Mouse (Mus musculus) midbrain, embryonic 11.5 days (tissue): ENCODE measurements around the gene Ppfia2. TPM values are rescaled to one million over a fixed set of nuclear protein-coding genes. Genes with fewer than 3 reads are reported as not detected.

Experiments
- ATAC-seq: fragments of 200-750 bp; cut with Nextera tagmentation; 2 replicates; pipeline ENCODE4 v1.8.0; 2017; ENCODE audit warnings: moderate TSS enrichment, moderate library complexity; ENCODE audit not compliant: low FRiP score
- DNase-seq: peaks from one replicate; pipeline ENCODE4 v3.0.0; 2015; ENCODE audit warnings: low spot score; ENCODE audit errors: missing footprints
- H3K27ac ChIP-seq: fragments of 300-500 bp; sonication (generic); 2 replicates; pipeline ENCODE4 v1.5.1; 2014; ENCODE audit warnings: low read depth, low read length
- H3K27me3 ChIP-seq: fragments of 300-500 bp; sonication (generic); 2 replicates; pipeline ENCODE4 v1.6.1; 2014; ENCODE audit warnings: mild to moderate bottlenecking, low read length, moderate library complexity, mixed read lengths; ENCODE audit not compliant: control insufficient read depth, insufficient read depth
- H3K36me3 ChIP-seq: fragments of 300-500 bp; sonication (generic); 2 replicates; pipeline ENCODE4 v1.6.1; 2014; ENCODE audit warnings: mild to moderate bottlenecking, low read length, moderate library complexity, mixed read lengths; ENCODE audit not compliant: control insufficient read depth, insufficient read depth
- H3K4me1 ChIP-seq: fragments of 300-500 bp; sonication (generic); 2 replicates; pipeline ENCODE4 v1.6.1; 2014; ENCODE audit warnings: low read length; ENCODE audit not compliant: control insufficient read depth, insufficient read depth
- H3K4me2 ChIP-seq: fragments of 300-500 bp; sonication (generic); 2 replicates; pipeline ENCODE4 v1.6.1; 2014; ENCODE audit warnings: mild to moderate bottlenecking, moderate library complexity
- H3K4me3 ChIP-seq: fragments of 300-500 bp; sonication (generic); 2 replicates; pipeline ENCODE4 v1.5.1; 2014; ENCODE audit warnings: low read depth, low read length
- H3K9ac ChIP-seq: fragments of 300-500 bp; sonication (generic); 2 replicates; pipeline ENCODE4 v1.6.1; 2014; ENCODE audit warnings: low read length
- H3K9me3 ChIP-seq: fragments of 300-500 bp; sonication (generic); 2 replicates; pipeline ENCODE4 v1.6.1; 2016; ENCODE audit warnings: low read length; ENCODE audit not compliant: control insufficient read depth
- WGBS: fragments of 180-500 bp; shearing (Covaris S2); extraction: QIAGEN DNeasy Blood & Tissue Kit; methylation state at CpG from one replicate; pipeline ENCODE4 v1.1.7; 2014; 5-methylcytosine and 5-hydroxymethylcytosine counted together
- polyA plus RNA-seq: library from polyadenylated mRNA; unstranded; fragments of >200 nt; fragmentation: Nextera tagmentation; extraction: Ambion mirVana; gene quantifications from 2 replicates; pipeline ENCODE4 v1.2.1, GENCODE M21; 2014

The Ppfia2 gene
- polyA plus RNA-seq, 1 experiment from 2014 or later, result 7.6 TPM

DNA sequence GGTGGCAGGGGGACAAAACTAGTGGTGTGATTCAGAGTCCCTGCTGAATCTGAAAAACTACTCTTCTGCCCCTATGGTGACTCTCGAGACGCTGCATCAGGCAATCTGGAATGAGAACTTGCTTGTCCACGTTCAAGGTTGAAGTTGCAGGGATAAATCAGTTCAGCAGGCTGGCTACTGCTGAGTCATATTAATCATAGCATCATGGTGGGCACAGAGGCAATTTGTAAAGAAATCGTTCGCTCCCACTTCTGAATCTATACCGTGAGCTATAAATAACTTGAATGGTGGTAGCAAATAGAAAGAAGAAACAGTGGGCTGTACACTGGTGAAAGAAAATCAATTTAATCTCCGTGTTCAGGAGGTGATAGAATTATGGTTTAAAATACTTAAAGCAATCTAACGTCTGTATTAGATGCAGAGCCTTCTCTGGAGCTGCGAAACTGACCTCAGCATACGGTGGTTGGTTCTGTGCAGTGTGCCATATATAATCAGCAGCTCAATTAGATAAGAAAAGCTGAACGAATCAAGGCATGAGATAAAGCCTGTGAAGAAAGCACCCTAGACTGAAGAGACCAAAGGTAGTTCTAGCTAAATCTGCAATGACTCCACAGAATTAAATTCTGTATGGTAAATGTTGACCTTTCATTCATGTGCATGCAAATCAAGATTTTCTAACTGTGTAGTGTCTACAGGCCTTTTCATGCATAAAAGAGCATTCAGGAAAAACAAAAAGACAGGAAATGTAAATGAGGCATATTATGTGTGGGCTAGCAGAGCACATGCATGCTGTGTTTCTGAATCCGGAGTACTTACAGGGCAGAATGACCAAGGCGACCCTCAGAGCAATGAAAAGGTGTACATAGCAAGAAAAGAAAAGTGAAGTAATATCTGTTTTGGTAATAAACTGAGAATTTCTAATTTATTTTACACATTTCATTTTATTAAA lies 505.3 kb downstream of the Ppfia2 start:
- no peak overlapping the region for H3K4me2 ChIP-seq

More for the DNA sequence above, 505.3 kb downstream of the Ppfia2 start:
- peak; percentile 43 for ATAC-seq
- Histone ChIP-seq H3K27me3 (no peaks in the 10 kb centered on the region), H3K9me3 (no peaks in the 10 kb centered on the region), H3K4me3 (no peak overlapping the region), H3K27ac (no peak overlapping the region), H3K36me3 (no peaks in the 10 kb centered on the region), H3K9ac (no peak overlapping the region), H3K4me1 (no peaks in the 10 kb centered on the region)
- no peak for DNase-seq
- WGBS, result 66% methylated on average over 13 of the region's 13 CpGs
